Mouse (Mus musculus): ENCODE measurements at regions not wholly inside any gene's neighbourhood (a gene's known extent, or its start where the extent isn't known, plus 50 kb on each side); places are given as distances from the start of the nearest gene placed in this dataset.
A peak's percentile ranks its signal among the peaks of the same experiment; 100 is the strongest.

DNA sequence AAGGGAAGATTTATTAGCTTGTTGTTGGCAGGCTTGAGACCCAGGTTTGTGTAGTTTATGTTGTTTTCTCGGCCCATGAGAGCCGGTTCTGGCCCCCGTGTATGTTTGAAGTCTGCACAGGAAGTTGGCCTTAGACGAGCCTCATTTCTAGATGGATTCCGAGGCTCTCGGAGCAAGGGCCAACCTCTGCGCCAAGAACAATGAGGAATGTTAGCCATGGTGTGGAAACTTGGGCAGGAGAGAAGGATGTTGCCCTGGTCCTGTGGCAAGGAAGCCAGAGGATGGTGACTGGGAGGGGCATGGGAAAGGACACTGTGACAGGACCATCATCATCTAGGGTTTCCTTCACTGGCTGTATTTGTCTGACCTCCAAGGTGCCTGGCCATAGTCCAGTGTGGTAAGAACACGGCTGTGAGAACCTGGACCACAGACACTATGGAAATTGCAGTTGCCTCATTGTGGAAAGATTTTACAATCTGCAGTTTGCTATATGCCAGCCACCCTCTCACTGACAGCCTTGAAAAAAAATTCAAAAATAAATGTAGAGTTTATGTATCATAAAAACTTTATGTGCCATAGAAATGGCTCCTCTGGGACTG lies 198.9 kb upstream of the Pik3r1 start:
- no peaks in the 10 kb centered on the region for H3K4me1 ChIP-seq (ENCODE audit: control insufficient read depth, insufficient read depth, low read length)
- no peak overlapping the region for H3K4me3 ChIP-seq (ENCODE audit: insufficient read depth, low read depth, low read length)
- H3K36me3 ChIP-seq (ENCODE audit: control insufficient read depth, insufficient read depth, low read length): no peaks in the 10 kb centered on the region
- H3K27me3 ChIP-seq (replicated peaks; ENCODE audit: control insufficient read depth, insufficient read depth, low read length): no peaks in the 10 kb centered on the region
- no peak overlapping the region for H3K27ac ChIP-seq (ENCODE audit: insufficient read depth, low read depth, low read length)
- no peak for TF ChIP-seq CTCF (conservative IDR thresholded peaks at IDR 0.05; ENCODE audit: insufficient read depth, insufficient read length, low read depth, low read length)
- TF ChIP-seq POLR2A (IDR thresholded peaks at IDR 0.05; ENCODE audit: low read depth, low read length): no peak
- no peak for DNase-seq
- 55% methylated on average over 8 of the region's 8 CpGs for whole genome bisulfite sequencing

- H3K4me3 ChIP-seq (ENCODE audit: insufficient read depth, low read depth, low read length): no peak overlapping the region
- H3K27me3 ChIP-seq (replicated peaks; ENCODE audit: control insufficient read depth, insufficient read depth, low read length): no peaks in the 10 kb centered on the region
- no peak for TF ChIP-seq CTCF (conservative IDR thresholded peaks at IDR 0.05; ENCODE audit: insufficient read depth, insufficient read length, low read depth, low read length)
- TF ChIP-seq POLR2A (IDR thresholded peaks at IDR 0.05; ENCODE audit: low read depth, low read length): no peak
- no peak for DNase-seq
- H3K4me1 ChIP-seq (ENCODE audit: control insufficient read depth, insufficient read depth, low read length): no peaks in the 10 kb centered on the region
- no peaks in the 10 kb centered on the region for H3K36me3 ChIP-seq (ENCODE audit: control insufficient read depth, insufficient read depth, low read length)
- 70% methylated on average over 4 of the region's 4 CpGs for WGBS
- H3K27ac ChIP-seq (ENCODE audit: insufficient read depth, low read depth, low read length): no peak overlapping the region
These were observed 199.4 kb upstream of the Pik3r1 start for GRCm38 (mm10) chr13:101967466-101967865.

DNA sequence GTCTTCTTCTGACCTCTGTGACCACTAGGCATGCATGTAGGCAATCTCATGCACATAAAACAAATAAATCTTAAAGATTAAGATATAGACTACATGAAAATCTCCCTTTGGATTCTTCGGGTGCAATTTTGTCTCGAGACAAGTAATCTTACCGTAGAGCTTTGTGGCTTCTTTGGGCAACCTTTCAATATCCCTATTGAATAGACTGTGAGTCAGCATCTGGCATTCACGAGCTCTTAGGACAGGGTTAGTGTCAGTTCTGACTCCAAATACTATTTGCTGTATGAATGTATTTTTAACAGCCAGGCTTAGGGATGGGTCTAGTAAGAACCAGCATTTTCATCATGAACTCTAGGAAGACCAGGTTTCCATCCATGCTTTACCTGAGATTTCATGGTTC lies 208.7 kb upstream of the Pik3r1 start:
- H3K27me3 ChIP-seq (replicated peaks; ENCODE audit: control insufficient read depth, insufficient read depth, low read length): no peaks in the 10 kb centered on the region
- TF ChIP-seq POLR2A (IDR thresholded peaks at IDR 0.05; ENCODE audit: low read depth, low read length) (no peak), CTCF (conservative IDR thresholded peaks at IDR 0.05; ENCODE audit: insufficient read depth, insufficient read length, low read depth, low read length) (no peak)
- H3K36me3 ChIP-seq (ENCODE audit: control insufficient read depth, insufficient read depth, low read length): no peaks in the 10 kb centered on the region
- WGBS: 95% methylated on average over 4 of the region's 4 CpGs
- no peaks in the 10 kb centered on the region for H3K4me1 ChIP-seq (ENCODE audit: control insufficient read depth, insufficient read depth, low read length)
- no peak overlapping the region for H3K4me3 ChIP-seq (ENCODE audit: insufficient read depth, low read depth, low read length)
- no peak for DNase-seq
- H3K27ac ChIP-seq (ENCODE audit: insufficient read depth, low read depth, low read length): no peak overlapping the region

DNA sequence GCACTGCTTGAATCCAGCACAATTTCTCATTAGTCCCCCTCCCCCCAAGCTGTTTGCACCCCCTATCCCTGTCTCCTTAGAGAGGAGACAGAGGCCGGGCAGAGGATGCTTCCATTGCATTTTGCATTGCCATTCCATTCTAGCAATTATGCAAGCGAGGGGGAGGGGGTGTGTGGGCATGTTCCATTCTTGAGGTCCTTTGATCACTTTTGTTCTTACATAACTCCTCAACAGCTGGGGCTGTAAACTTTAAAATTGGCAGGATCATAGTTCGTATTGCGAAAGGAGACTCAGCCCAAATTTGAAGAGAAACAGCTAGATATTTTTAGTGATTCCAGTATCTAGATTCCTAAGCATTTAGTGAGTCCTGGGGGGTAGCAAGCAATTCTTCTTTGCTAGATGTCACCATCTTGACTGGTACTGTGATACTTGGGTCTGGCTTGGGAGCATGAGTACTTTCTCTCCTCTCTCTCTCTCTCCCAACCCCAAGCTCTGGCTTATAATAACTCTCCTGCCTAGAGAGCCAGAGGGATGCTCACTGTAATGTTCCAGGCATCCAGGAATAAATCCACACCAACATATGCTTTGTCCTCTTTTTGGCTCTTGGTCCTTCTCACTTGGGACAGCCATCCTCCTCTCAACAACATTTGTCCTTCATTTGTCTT lies 212.3 kb upstream of the Pik3r1 start:
- no peak for TF ChIP-seq POLR2A (IDR thresholded peaks at IDR 0.05; ENCODE audit: low read depth, low read length)
- TF ChIP-seq CTCF (conservative IDR thresholded peaks at IDR 0.05; ENCODE audit: insufficient read depth, insufficient read length, low read depth, low read length): no peak
- H3K27ac ChIP-seq (ENCODE audit: insufficient read depth, low read depth, low read length): no peak overlapping the region
- no peaks in the 10 kb centered on the region for H3K4me1 ChIP-seq (ENCODE audit: control insufficient read depth, insufficient read depth, low read length)
- 70% methylated on average over 4 of the region's 4 CpGs for WGBS
- no peak overlapping the region for H3K4me3 ChIP-seq (ENCODE audit: insufficient read depth, low read depth, low read length)
- no peaks in the 10 kb centered on the region for H3K27me3 ChIP-seq (replicated peaks; ENCODE audit: control insufficient read depth, insufficient read depth, low read length)
- H3K36me3 ChIP-seq (ENCODE audit: control insufficient read depth, insufficient read depth, low read length): no peaks in the 10 kb centered on the region
- peak; percentile 29 for DNase-seq

DNA sequence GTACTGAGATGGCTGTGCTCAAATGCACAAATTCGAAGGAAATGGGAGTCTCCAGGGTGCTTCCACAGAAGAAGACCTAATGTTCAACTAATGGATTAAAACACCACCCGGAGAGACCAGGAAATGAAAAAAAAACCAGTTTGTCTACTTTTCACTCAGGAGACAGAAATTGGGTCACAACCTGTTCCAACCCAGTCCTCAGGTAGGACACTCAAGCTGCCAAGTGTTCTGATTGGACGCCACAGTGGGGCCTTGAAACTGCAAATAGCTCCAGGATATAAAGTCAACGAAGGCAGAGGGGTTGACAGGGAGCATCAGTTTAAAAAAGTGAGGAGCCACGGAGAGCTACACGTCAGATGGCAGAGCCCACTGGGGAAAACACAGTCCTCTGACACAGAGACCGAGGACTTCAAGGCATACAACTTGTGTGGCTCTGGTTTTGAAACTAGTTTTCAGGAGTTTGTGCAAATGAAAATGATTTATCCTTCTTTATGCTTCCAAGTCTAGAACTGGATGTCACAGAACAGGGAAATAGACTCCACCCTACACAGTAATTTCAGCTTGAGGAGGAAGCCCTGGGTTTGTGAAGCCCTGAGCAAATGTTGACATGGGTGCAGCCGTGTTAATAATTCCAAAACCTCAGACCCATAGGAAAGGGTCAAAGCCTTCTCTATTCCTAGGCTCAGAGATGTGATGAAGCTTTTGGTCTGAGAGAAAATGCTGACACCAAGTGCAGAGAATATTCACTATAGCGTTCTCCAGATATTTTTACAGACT lies 220.8 kb upstream of the Pik3r1 start:
- no peaks in the 10 kb centered on the region; the same call in 1 of the 2 replicates for H3K4me1 ChIP-seq (ENCODE audit: control insufficient read depth, insufficient read depth, low read length)
- TF ChIP-seq CTCF (conservative IDR thresholded peaks at IDR 0.05; ENCODE audit: insufficient read depth, insufficient read length, low read depth, low read length): no peak
- no peak for TF ChIP-seq POLR2A (IDR thresholded peaks at IDR 0.05; ENCODE audit: low read depth, low read length)
- 70% methylated on average over 9 of the region's 9 CpGs for WGBS
- no peaks in the 10 kb centered on the region for H3K27me3 ChIP-seq (replicated peaks; ENCODE audit: control insufficient read depth, insufficient read depth, low read length)
- H3K36me3 ChIP-seq (ENCODE audit: control insufficient read depth, insufficient read depth, low read length): no peaks in the 10 kb centered on the region
- no peak overlapping the region for H3K27ac ChIP-seq (ENCODE audit: insufficient read depth, low read depth, low read length)
- no peak overlapping the region for H3K4me3 ChIP-seq (ENCODE audit: insufficient read depth, low read depth, low read length)
- peak; percentile 16 for DNase-seq

- DNase-seq: no peak
- H3K4me1 ChIP-seq (ENCODE audit: control insufficient read depth, insufficient read depth, low read length): no peaks in the 10 kb centered on the region; the same call in 1 of the 2 replicates
- 74% methylated on average over 1 of the region's 1 CpGs for WGBS
- H3K27ac ChIP-seq (ENCODE audit: insufficient read depth, low read depth, low read length): no peak overlapping the region
- no peaks in the 10 kb centered on the region for H3K27me3 ChIP-seq (replicated peaks; ENCODE audit: control insufficient read depth, insufficient read depth, low read length)
- no peaks in the 10 kb centered on the region for H3K36me3 ChIP-seq (ENCODE audit: control insufficient read depth, insufficient read depth, low read length)
- no peak for TF ChIP-seq CTCF (conservative IDR thresholded peaks at IDR 0.05; ENCODE audit: insufficient read depth, insufficient read length, low read depth, low read length)
- no peak for TF ChIP-seq POLR2A (IDR thresholded peaks at IDR 0.05; ENCODE audit: low read depth, low read length)
- no peak overlapping the region for H3K4me3 ChIP-seq (ENCODE audit: insufficient read depth, low read depth, low read length)
These were observed 223.7 kb upstream of the Pik3r1 start for GRCm38 (mm10) chr13:101991729-101992128.

DNA sequence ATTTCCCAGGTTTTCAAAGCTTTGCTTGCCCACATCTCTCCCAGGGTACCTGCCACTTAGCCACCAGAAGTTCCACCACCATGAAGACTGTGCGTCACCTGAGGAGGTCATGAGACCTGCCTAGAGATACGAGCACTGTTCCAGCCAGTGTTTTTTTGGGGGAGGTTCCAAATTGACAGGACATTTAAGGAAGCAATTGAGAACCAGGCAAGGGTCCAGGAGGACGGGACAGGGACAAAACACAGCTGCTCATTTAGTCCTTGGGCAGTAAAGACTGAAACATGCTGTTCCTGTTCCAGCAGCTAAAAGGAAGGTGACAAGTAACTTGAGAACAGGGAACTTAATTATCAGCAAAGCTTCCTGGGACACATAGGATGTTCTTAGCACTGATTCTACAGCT lies 226.8 kb upstream of the Pik3r1 start:
- H3K27me3 ChIP-seq (replicated peaks; ENCODE audit: control insufficient read depth, insufficient read depth, low read length): no peaks in the 10 kb centered on the region
- TF ChIP-seq CTCF (conservative IDR thresholded peaks at IDR 0.05; ENCODE audit: insufficient read depth, insufficient read length, low read depth, low read length) (no peak), POLR2A (IDR thresholded peaks at IDR 0.05; ENCODE audit: low read depth, low read length) (no peak)
- peak; percentile 56 for DNase-seq
- H3K4me3 ChIP-seq (ENCODE audit: insufficient read depth, low read depth, low read length): no peak overlapping the region
- H3K36me3 ChIP-seq (ENCODE audit: control insufficient read depth, insufficient read depth, low read length): no peaks in the 10 kb centered on the region
- WGBS: 39% methylated on average over 3 of the region's 3 CpGs
- H3K4me1 ChIP-seq (ENCODE audit: control insufficient read depth, insufficient read depth, low read length): no peaks in the 10 kb centered on the region
- H3K27ac ChIP-seq (ENCODE audit: insufficient read depth, low read depth, low read length): no peak overlapping the region
